Mouse (Mus musculus) neutrophil, adult 83 days (primary cell): ENCODE data around the gene Tlx2. TPM values are rescaled to one million over a fixed set of nuclear protein-coding genes. Genes with fewer than 3 reads are reported as not detected.

Experiments used
- total RNA-seq, 2 experiments: library from RNA; stranded (reverse); gene quantifications; one replicate each; pipeline ENCODE4 v1.2.4; 2023

Gene Tlx2
- not detected for total RNA-seq

DNA sequence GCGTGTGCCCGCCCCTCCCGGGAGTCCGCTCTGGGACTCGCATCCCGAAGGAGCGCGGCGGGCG, at the start of gene Tlx2:
Gene Tlx2 (minus strand): TSS at position 47 of the 64 bp plus-strand sequence.

GRCm38 (mm10) chr6:83115011-83115671, 45.0 kb upstream of the Tlx2 start, which contains the start of gene Mogs:
Mogs (plus strand) TSS chr6:83115496.

GRCm38 (mm10) chr6:83108762-83109668, 38.9 kb upstream of the Tlx2 start, which contains the start of gene Mrpl53:
Mrpl53 (plus strand) TSS chr6:83109040.

GRCm38 (mm10) chr6:83101316-83101687, 31.2 kb upstream of the Tlx2 start, which contains the start of the genes Ccdc142 and Gm42688:
Ccdc142 (plus strand) TSS chr6:83101601.
Gm42688 (plus strand) TSS chr6:83101617.

GRCm38 (mm10) chr6:83086121-83087035, 16.3 kb upstream of the Tlx2 start, which contains the start of gene Lbx2:
Lbx2 (plus strand) TSS chr6:83086367.

DNA sequence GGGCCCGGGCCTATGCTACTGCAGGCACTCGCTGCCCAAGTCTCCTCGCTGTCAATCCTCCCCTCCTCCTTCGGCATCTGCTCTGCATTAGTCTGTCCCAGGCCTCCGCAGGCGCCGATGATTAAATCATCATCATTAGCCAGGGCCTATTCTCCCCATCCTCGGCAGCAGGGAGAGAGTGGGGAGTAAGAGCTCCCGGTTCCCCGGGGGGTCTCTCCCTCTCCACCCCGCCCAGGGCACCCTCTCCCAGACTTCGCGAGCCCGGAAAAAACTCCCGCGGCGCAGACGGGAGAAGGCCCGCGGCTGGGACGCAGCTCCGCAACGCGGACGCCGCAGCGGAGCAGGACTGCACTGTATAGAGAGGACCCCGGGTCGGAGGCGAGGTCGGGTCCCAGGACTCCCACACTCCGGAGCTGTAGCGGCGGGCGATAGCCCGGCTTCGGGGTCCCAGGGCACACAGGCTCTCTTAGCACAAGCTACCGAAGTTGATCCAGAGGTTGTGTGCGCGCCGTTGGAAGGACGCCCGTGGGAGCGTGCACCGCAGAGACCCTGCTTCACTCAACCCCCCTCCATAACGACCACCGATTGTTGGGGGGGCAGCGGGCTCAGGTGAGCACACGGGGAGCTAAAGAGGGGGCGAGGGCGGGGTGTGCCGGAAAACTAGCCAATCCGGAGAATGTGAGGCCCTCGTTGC, 7.7 kb upstream of the Tlx2 start, which contains the start of gene Pcgf1:
Gene Pcgf1 (plus strand): TSS at position 240 of the 694 bp plus-strand sequence.

GRCm38 (mm10) chr6:83057790-83058189, 12.3 kb downstream of the Tlx2 start, which contains the start of gene Dqx1:
Dqx1 (plus strand) TSS chr6:83057844.

GRCm38 (mm10) chr6:83054871-83055431, 15.1 kb downstream of the Tlx2 start, which contains the start of gene Htra2:
Htra2 (minus strand) TSS chr6:83055273.

DNA sequence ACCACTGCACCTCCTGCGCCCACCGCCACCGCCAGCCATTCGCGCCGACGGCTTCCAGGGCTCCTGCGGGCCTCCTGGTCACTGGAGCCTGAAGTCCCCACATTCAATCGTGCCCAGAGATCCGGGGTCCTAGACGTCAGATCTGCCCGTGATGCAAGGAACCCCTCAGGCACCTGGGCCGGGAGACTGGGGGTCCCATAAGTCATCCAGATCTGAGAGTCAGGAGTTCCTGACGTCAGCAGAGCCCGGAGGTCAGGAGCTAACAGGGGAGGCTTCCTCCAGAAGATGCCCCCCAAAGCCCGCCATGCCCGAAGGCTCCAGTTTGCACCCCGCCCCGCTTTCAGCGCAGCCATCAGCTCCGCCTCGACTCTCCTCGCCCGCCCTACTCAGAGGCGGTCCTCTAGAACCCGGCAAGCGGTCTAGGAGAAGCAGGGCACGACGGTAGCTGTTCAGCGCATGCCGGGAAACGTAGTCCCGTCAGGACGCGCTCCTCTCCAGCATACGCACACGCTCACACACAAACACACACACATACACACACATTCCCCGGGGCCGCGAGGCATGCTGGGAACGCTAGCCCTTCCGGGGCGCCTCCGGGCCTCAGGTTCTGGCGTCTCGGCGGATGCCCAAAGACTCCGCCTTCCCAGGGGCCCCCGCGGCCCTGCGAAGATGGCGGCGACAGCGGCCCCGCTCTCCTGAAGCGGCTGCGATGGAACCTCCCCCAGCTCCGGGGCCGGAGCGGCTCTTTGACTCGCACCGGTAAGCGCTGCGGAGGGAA, 15.8 kb downstream of the Tlx2 start, which contains the start of gene Aup1:
Gene Aup1 (plus strand): TSS at position 448 of the 778 bp plus-strand sequence.

GRCm38 (mm10) chr6:83033249-83034185, 36.6 kb downstream of the Tlx2 start, which contains the start of the genes Dok1 and Loxl3:
Dok1 (minus strand) TSS chr6:83033471.
Loxl3 (plus strand) TSS chr6:83034173.

Other genes starting within 250 kb of the Tlx2 start
- 10 to 100 TPM; 19.7 to 22.7 TPM for gene Sema4f, start 130.5 kb downstream of the Tlx2 start, total RNA-seq
- 1 to 10 TPM; 2.4 to 4.5 TPM for gene M1ap, start 123.4 kb downstream of the Tlx2 start, total RNA-seq
- 10 to 100 TPM; 24.4 to 28.8 TPM for gene Dok1, start 36.8 kb downstream of the Tlx2 start, total RNA-seq
- gene Loxl3, start 36.1 kb downstream of the Tlx2 start, total RNA-seq: 1 to 10 TPM; 1.1 to 1.5 TPM
- 100 to 1,000 TPM; 190 to 202 TPM for gene Aup1, start 15.8 kb downstream of the Tlx2 start, total RNA-seq
- 10 to 100 TPM; 57.4 to 60.2 TPM for gene Htra2, start 15.0 kb downstream of the Tlx2 start, total RNA-seq
- gene Dqx1, start 12.4 kb downstream of the Tlx2 start, total RNA-seq: 1 to 10 TPM; 6.6 to 7.1 TPM
- 10 to 100 TPM; 18.2 to 18.7 TPM for gene Pcgf1, start 7.6 kb upstream of the Tlx2 start, total RNA-seq
- gene Lbx2, start 16.1 kb upstream of the Tlx2 start, total RNA-seq: not detected
- gene Ccdc142, start 31.3 kb upstream of the Tlx2 start, total RNA-seq: 1 to 10 TPM; 2.8 to 6.6 TPM
- 1 to 10 TPM; 5.3 to 6.5 TPM for gene Gm42688, start 31.3 kb upstream of the Tlx2 start, total RNA-seq
- gene Mrpl53, start 38.7 kb upstream of the Tlx2 start, total RNA-seq: 10 to 100 TPM; 23.9 to 24.8 TPM
- 10 to 100 TPM; 26.2 to 35.5 TPM for gene Mogs, start 45.2 kb upstream of the Tlx2 start, total RNA-seq
- gene Wbp1, start 51.3 kb upstream of the Tlx2 start, total RNA-seq: 10 to 100 TPM; 34.8 to 39.7 TPM
- 10 to 100 TPM; 17.3 to 17.9 TPM for gene Ino80b, start 55.1 kb upstream of the Tlx2 start, total RNA-seq
- under 1 TPM; 0.33 to 0.66 TPM for gene Rtkn, start 65.2 kb upstream of the Tlx2 start, total RNA-seq
- under 1 TPM; 0.18 to 0.64 TPM for gene Wdr54, start 86.1 kb upstream of the Tlx2 start, total RNA-seq
- not detected for gene 1700003E16Rik, start 86.1 kb upstream of the Tlx2 start, total RNA-seq
- 100 to 1,000 TPM; 129 to 136 TPM for gene Dctn1, start 95.6 kb upstream of the Tlx2 start, total RNA-seq
- gene Slc4a5, start 149.5 kb upstream of the Tlx2 start, total RNA-seq: not detected